Comparison of ENCODE assay signal across 1 mouse cellular context in the genomic region with DNA sequence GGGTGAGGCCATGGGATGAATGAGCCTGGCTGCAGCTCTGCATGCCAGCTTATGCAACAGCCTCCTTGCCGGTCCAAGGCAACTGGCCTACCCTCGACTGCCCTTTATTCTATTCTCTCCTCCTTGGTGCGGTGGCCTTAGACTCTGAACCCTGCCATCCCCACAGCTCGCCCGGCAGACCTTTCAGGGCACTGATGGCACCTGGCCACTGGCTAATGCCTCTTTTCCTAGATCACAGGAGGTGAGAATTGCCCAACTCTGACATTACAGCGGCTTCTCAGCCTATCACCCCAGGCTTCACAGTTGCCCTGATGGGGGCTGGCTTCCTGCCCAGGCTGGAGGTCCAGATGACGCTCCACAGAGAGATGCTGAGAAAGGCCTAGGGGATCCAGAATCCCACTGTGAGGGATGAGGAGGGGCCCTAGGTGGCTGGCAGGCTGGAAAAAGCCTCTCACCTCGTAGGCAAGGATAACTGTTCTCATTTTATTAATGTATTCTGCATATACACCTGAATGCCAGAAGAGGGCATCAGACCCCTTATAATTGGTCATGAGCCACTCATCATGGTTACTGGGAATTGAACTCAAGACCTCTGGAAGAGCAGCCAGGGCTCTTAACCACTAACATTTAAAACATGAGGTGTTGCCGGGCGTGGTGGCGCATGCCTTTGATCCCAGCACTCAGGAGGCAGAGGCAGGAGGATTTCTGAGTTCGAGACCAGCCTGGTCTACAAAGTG.
A peak's percentile ranks its signal among the peaks of the same experiment; 100 is the strongest.
TF ChIP-seq lines count a peak whose summit lies in the region.

No protein-coding gene starts in this region.

TF ChIP-seq in MEL, 35 proteins besides CTCF, POLR2A, EP300 and RAD21:
- TF ChIP-seq ZC3H11A (IDR thresholded peaks at IDR 0.05; ENCODE audit: low read depth, low read length) (peak; percentile 37), MXI1 (IDR thresholded peaks at IDR 0.05; ENCODE audit: low read depth, low read length) (no peak), SMC3 (IDR thresholded peaks at IDR 0.05; ENCODE audit: low read depth, low read length) (peak; percentile 38)
